ENCODE assay signal across 20 mouse cellular contexts in the genomic region with DNA sequence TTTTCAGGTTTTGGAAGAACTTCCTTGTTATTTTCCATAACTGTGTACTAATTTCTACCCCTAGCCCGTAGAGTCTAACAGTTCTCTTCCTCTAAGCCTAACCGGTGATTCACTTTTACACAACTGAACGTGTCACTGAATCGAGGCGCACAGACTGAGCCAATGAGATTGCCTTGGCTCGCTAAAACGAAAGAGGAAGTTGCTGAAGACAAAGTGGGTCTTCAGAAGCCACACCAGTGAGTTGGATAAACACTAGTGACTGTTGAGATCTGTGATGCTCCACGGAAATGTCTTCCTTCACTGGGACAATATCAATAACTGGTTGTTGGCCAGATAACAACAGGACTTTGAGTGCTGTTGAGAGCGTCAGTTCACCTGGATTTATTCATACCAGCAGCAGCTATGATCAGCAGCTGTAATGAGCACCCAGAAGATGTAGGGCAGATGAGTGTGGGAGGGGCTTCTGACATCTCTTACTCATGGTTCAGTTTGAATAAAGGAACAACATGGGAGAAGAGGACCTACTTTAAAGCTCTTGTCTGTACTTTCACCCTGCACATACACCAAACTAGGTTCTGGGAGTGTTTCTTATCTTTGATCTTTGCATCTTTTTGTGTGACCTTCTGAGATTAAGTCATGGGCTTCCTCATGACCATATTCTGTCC.
A peak's percentile ranks its signal among the peaks of the same experiment; 100 is the strongest.
DNase-seq lines count a peak whose midpoint lies in the region; ATAC-seq lines count a peak whose summit lies in the region.
"Had no signal": no experiment of that assay in that cellular context is flagged by ENCODE, and none has a peak within 500 bp of the region (broad histone marks: within the 10 kb centered on the region; RNA-seq: fewer than 3 reads in every experiment).

No protein-coding gene starts in this region.

- DNase-seq in CD4-positive helper T cell, adult 2 months (ENCODE audit: low read depth, low spot score), result peak; percentile 31
- peak; percentile 37 for DNase-seq in T-cell, adult 2 months (ENCODE audit: low spot score)
- DNase-seq in thymus, postnatal 25 days, result peak; percentile 41
- no peak for DNase-seq in gastrocnemius, adult 8-10 months (ENCODE audit: low spot score in 2 of 2)
- no peak for DNase-seq in midbrain, embryonic 11.5 days (ENCODE audit: low spot score, missing footprints)
- DNase-seq in kidney, adult 8-10 months, result no peak
- DNase-seq: cerebellum, postnatal 25 days; heart, postnatal 36 days; kidney, adult 2 months; kidney, postnatal 36 days; lung, postnatal 14 days had no signal

- no peak overlapping the region for H3K9ac ChIP-seq in midbrain, embryonic 11.5 days (ENCODE audit: low read length)
- H3K9ac ChIP-seq: forebrain, embryonic 13.5 days; heart, embryonic 12.5 days; liver, embryonic 15.5 days; neural tube, embryonic 15.5 days had no signal

- peak; percentile 90 for ATAC-seq in megakaryocyte, adult 5-6 weeks (ENCODE audit: poor library complexity, severe bottlenecking)
- ATAC-seq in midbrain, embryonic 11.5 days (ENCODE audit: low FRiP score), result no peak
- ATAC-seq: forebrain, embryonic 13.5 days; hindbrain, embryonic 16.5 days; Patski had no signal

- WGBS in midbrain, embryonic 11.5 days, result 93% methylated on average over 9 of the region's 9 CpGs

- H3K36me3 ChIP-seq in midbrain, embryonic 11.5 days (ENCODE audit: control insufficient read depth, insufficient read depth, low read length), result no peaks in the 10 kb centered on the region
- H3K36me3 ChIP-seq: embryonic facial prominence, embryonic 10.5 days; heart, embryonic 12.5 days; liver, embryonic 15.5 days; midbrain, embryonic 10.5 days; neural tube, embryonic 15.5 days had no signal

- no peaks in the 10 kb centered on the region for H3K9me3 ChIP-seq in midbrain, embryonic 11.5 days (ENCODE audit: control insufficient read depth, low read length)
- H3K9me3 ChIP-seq: embryonic facial prominence, embryonic 10.5 days; forebrain, embryonic 13.5 days; heart, embryonic 12.5 days; liver, embryonic 15.5 days; midbrain, embryonic 10.5 days; neural tube, embryonic 15.5 days had no signal

- H3K27ac ChIP-seq in midbrain, embryonic 11.5 days (ENCODE audit: low read depth, low read length), result no peak overlapping the region
- H3K27ac ChIP-seq: embryonic facial prominence, embryonic 10.5 days; forebrain, embryonic 13.5 days; liver, embryonic 15.5 days; midbrain, embryonic 10.5 days; neural tube, embryonic 15.5 days had no signal

- no peak overlapping the region for H3K4me2 ChIP-seq in midbrain, embryonic 11.5 days
- H3K4me2 ChIP-seq: forebrain, embryonic 13.5 days; heart, embryonic 12.5 days; liver, embryonic 15.5 days; neural tube, embryonic 15.5 days had no signal

- no peak overlapping the region for H3K4me3 ChIP-seq in midbrain, embryonic 11.5 days (ENCODE audit: low read depth, low read length)
- H3K4me3 ChIP-seq: embryonic facial prominence, embryonic 10.5 days; forebrain, embryonic 13.5 days; heart, embryonic 12.5 days; liver, embryonic 15.5 days; midbrain, embryonic 10.5 days; neural tube, embryonic 15.5 days had no signal

- no peaks in the 10 kb centered on the region for H3K27me3 ChIP-seq in midbrain, embryonic 11.5 days (ENCODE audit: control insufficient read depth, insufficient read depth, low read length)
- H3K27me3 ChIP-seq: heart, embryonic 12.5 days; liver, embryonic 15.5 days; neural tube, embryonic 15.5 days; Patski had no signal

- H3K4me1 ChIP-seq in midbrain, embryonic 11.5 days (ENCODE audit: control insufficient read depth, insufficient read depth, low read length), result peaks cover 4% of the 10 kb centered on the region
- H3K4me1 ChIP-seq: liver, embryonic 15.5 days had no signal

Comparison
In these comparisons a context has a peak if more than half of its experiments do, and no peak if none do; other contexts are left out.
1. DNase-seq: peak in CD4-positive helper T cell, adult 2 months (single experiment), T-cell, adult 2 months (single experiment) and thymus, postnatal 25 days (single experiment); none in gastrocnemius, adult 8-10 months (0 of 2), midbrain, embryonic 11.5 days (single experiment) and kidney, adult 8-10 months (0 of 2).